In the genomic region with DNA sequence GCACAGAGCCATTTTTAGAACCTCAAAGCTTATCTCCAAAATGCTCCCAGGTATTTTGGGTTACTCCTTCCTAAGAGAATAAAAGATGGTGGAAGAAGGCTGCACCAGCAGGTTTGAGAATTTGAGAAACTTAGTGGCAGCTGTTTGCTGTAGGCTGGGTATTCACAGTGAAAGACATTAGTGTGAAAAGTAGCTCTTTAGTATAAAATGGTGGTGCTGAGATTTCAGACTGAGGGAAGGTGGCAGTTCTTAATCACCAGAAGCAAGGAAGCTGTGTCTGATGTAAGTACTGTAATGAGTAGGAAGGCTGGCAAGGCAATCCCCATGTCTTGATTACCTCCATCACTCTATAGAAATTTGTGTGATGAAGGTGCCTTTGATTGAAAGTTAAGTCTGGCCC, we compare ENCODE assay signal across 17 mouse cellular contexts.
"Had no signal": no experiment of that assay in that cellular context is flagged by ENCODE, and none has a peak within 500 bp of the region (broad histone marks: within the 10 kb centered on the region; RNA-seq: fewer than 3 reads in every experiment).

No protein-coding gene starts in this region.

- DNase-seq: gastrocnemius, postnatal 14 days; gastrocnemius, postnatal 36 days; heart, adult 11 months; heart, adult 2 months; heart, postnatal 14 days; heart, postnatal 36 days; kidney, adult 11 months; kidney, adult 2 months; kidney, adult 9 months; kidney, postnatal 14 days; kidney, postnatal 36 days; layer of hippocampus, adult 9-11 months; layer of hippocampus, postnatal 36 days; left cerebral cortex, postnatal 4 days had no signal

- ATAC-seq: hindbrain, postnatal 0 days; intestine, embryonic 16.5 days; liver, embryonic 12.5 days had no signal
